Mouse (Mus musculus) brown adipose tissue, adult 24 weeks (tissue): ENCODE data around the gene Pcp2. TPM values are rescaled to one million over a fixed set of nuclear protein-coding genes. Genes with fewer than 3 reads are reported as not detected.

Source experiments
- polyA plus RNA-seq: library from polyadenylated mRNA; stranded (reverse); fragments of >200 nt; gene quantifications from 2 replicates; pipeline ENCODE4 v1.2.4, GENCODE M21; 2012; ENCODE audit not compliant: missing spikeins, insufficient read depth, insufficient read length

Gene Pcp2
- polyA plus RNA-seq, 1 experiment: not detected

Other genes starting within 250 kb of the Pcp2 start
- 9.0 and 11.1 TPM in 2 replicates for gene Arhgef18, start 232.5 kb downstream of the Pcp2 start, polyA plus RNA-seq
- 11.4 and 12.6 TPM in 2 replicates for gene Pex11g, start 157.9 kb downstream of the Pcp2 start, polyA plus RNA-seq
- gene Tex45, start 154.7 kb downstream of the Pcp2 start, polyA plus RNA-seq: not detected in 2 replicates
- gene Zfp358, start 132.4 kb downstream of the Pcp2 start, polyA plus RNA-seq: 12.6 and 13.9 TPM in 2 replicates
- 31.7 and 41.0 TPM in 2 replicates for gene Mcoln1, start 125.1 kb downstream of the Pcp2 start, polyA plus RNA-seq
- 11.3 and 12.3 TPM in 2 replicates for gene Pnpla6, start 110.2 kb downstream of the Pcp2 start, polyA plus RNA-seq
- 3.7 and 6.5 TPM in 2 replicates for gene C330021F23Rik, start 57.6 kb downstream of the Pcp2 start, polyA plus RNA-seq
- 11.3 and 14.4 TPM in 2 replicates for gene Camsap3, start 38.3 kb downstream of the Pcp2 start, polyA plus RNA-seq
- gene Xab2, start 4.2 kb downstream of the Pcp2 start, polyA plus RNA-seq: 11.9 and 12.2 TPM in 2 replicates
- 387 and 399 TPM in 2 replicates for gene Pet100, start 4.0 kb downstream of the Pcp2 start, polyA plus RNA-seq
- 45.5 and 96.4 TPM in 2 replicates for gene Stxbp2, start 5.4 kb upstream of the Pcp2 start, polyA plus RNA-seq
- gene Retn, start 30.2 kb upstream of the Pcp2 start, polyA plus RNA-seq: 212 and 269 TPM in 2 replicates
- not detected in 2 replicates for gene Mcemp1, start 40.2 kb upstream of the Pcp2 start, polyA plus RNA-seq
- gene Fcor, start 46.8 kb upstream of the Pcp2 start, polyA plus RNA-seq: 210 and 321 TPM in 2 replicates
- 13.6 and 22.3 TPM in 2 replicates for gene Trappc5, start 50.8 kb upstream of the Pcp2 start, polyA plus RNA-seq
- gene Fcer2a, start 68.6 kb upstream of the Pcp2 start, polyA plus RNA-seq: 0.83 TPM in 1 of 2 replicates, not detected in the other
- gene Clec4g, start 95.1 kb upstream of the Pcp2 start, polyA plus RNA-seq: not detected in 2 replicates
- gene Cd209a, start 123.4 kb upstream of the Pcp2 start, polyA plus RNA-seq: 6.4 and 10.3 TPM in 2 replicates
- not detected in 2 replicates for gene Cd209e, start 228.8 kb upstream of the Pcp2 start, polyA plus RNA-seq